Mouse (Mus musculus): ENCODE data around the gene Gpr84. TPM values are rescaled to one million over a fixed set of nuclear protein-coding genes. Genes with fewer than 3 reads are reported as not detected.

The Gpr84 gene
- polyA plus RNA-seq, 1 experiment from 2014 or later, result 0.20 TPM

- under 1% methylated on average over 38 of the region's 38 CpGs for WGBS
- H3K4me3 ChIP-seq (replicated peaks), result peak within 1 kb of the TSS; percentile 84
- peaks cover 14% of the 10 kb centered on the region for H3K4me1 ChIP-seq (replicated peaks)
- H3K9me3 ChIP-seq, result no peaks in the 10 kb centered on the region
- H3K36me3 ChIP-seq, result no peaks in the 10 kb centered on the region
- peak within 1 kb of the TSS; percentile 44; the same call in 1 of the 2 replicates for H3K27ac ChIP-seq
- H3K4me2 ChIP-seq (replicated peaks), result peak within 1 kb of the TSS; percentile 66
- H3K27me3 ChIP-seq (replicated peaks), result no peaks in the 10 kb centered on the region
- ATAC-seq, result peak; percentile 100
- H3K9ac ChIP-seq, result peak within 1 kb of the TSS; percentile 91
Measured at GRCm38 (mm10) chr15:103272419-103273279, 37.8 kb downstream of the Gpr84 start, which contains the start of gene Copz1. Gene Copz1 (plus strand): TSS chr15:103272714.

DNA sequence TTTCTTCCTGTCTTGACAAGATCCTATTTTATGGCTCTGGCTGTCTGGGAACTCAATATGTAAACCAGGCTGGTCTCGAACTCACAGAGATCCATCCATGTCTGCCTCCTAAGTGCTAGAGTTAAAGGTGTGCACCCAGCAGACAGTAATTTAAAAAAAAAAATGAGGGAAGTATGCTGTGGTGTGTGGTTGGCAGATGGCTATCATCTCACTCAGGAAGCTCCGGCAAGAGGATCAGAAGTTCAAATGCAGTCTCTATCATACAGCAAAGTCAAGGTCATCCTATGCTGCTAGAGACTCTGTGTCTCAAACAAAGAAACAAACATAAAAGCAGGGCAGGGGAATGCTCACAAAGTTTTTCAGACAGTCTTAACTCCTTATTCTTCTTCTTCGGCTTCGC is 41.5 kb downstream of the Gpr84 start:
- Histone ChIP-seq H3K27me3 (replicated peaks) (no peaks in the 10 kb centered on the region), H3K4me2 (replicated peaks) (no peak overlapping the region), H3K4me1 (replicated peaks) (peaks cover 2% of the 10 kb centered on the region; the same call in 1 of the 2 replicates), H3K27ac (no peak overlapping the region), H3K36me3 (no peaks in the 10 kb centered on the region), H3K9ac (no peak overlapping the region), H3K9me3 (no peaks in the 10 kb centered on the region), H3K4me3 (replicated peaks) (no peak overlapping the region)
- 74% methylated on average over 4 of the region's 4 CpGs for WGBS
- ATAC-seq, result no peak

- Histone ChIP-seq H3K4me1 (replicated peaks) (no peaks in the 10 kb centered on the region), H3K36me3 (no peaks in the 10 kb centered on the region), H3K27me3 (replicated peaks) (no peaks in the 10 kb centered on the region), H3K4me2 (replicated peaks) (no peak overlapping the region), H3K4me3 (replicated peaks) (no peak overlapping the region), H3K9ac (no peak overlapping the region), H3K27ac (no peak overlapping the region), H3K9me3 (no peaks in the 10 kb centered on the region)
- WGBS, result 85% methylated on average over 2 of the region's 2 CpGs
- no peak for ATAC-seq
Measured at GRCm38 (mm10) chr15:103264794-103265193, 45.6 kb downstream of the Gpr84 start.

GRCm38 (mm10) chr15:103259989-103260388 is 50.4 kb downstream of the Gpr84 start:
- WGBS, result 61% methylated on average over 1 of the region's 1 CpGs
- Histone ChIP-seq H3K27me3 (replicated peaks) (no peaks in the 10 kb centered on the region), H3K4me3 (replicated peaks) (no peak overlapping the region), H3K9ac (no peak overlapping the region), H3K27ac (no peak overlapping the region), H3K36me3 (no peaks in the 10 kb centered on the region), H3K4me1 (replicated peaks) (peaks cover 14% of the 10 kb centered on the region), H3K9me3 (no peaks in the 10 kb centered on the region), H3K4me2 (replicated peaks) (no peak overlapping the region)
- no peak for ATAC-seq

GRCm38 (mm10) chr15:103259162-103259561 is 51.2 kb downstream of the Gpr84 start:
- Histone ChIP-seq H3K9ac (no peak overlapping the region), H3K4me2 (replicated peaks) (no peak overlapping the region), H3K27ac (no peak overlapping the region), H3K4me3 (replicated peaks) (no peak overlapping the region), H3K9me3 (no peaks in the 10 kb centered on the region), H3K36me3 (no peaks in the 10 kb centered on the region), H3K27me3 (replicated peaks) (no peaks in the 10 kb centered on the region), H3K4me1 (replicated peaks) (peaks cover 19% of the 10 kb centered on the region)
- 85% methylated on average over 5 of the region's 5 CpGs for WGBS
- ATAC-seq, result no peak

MicroRNA genes within 50 kb of the gene (microRNA counts, 519-probe panel; counts per million panel counts)
- 3,123 counts per million, percentile 79 among the panel's probes with 10 or more counts for microRNA mmu-miR-148b

Other genes with a start within 250 kb of the Gpr84 start
- gene Smug1, start 143.5 kb downstream of the Gpr84 start, polyA plus RNA-seq (2015; fragmentation: Nextera tagmentation; extraction: Ambion mirVana), result 17.8 and 18.2 TPM in 2 replicates
- 86.7 and 98.0 TPM in 2 replicates for gene Cbx5, start 70.8 kb downstream of the Gpr84 start, polyA plus RNA-seq (2015; fragmentation: Nextera tagmentation; extraction: Ambion mirVana)
- gene Hnrnpa1, start 70.2 kb downstream of the Gpr84 start, polyA plus RNA-seq (2015; fragmentation: Nextera tagmentation; extraction: Ambion mirVana), result 652 and 741 TPM in 2 replicates
- 3.5 and 4.9 TPM in 2 replicates for gene Nfe2, start 52.2 kb downstream of the Gpr84 start, polyA plus RNA-seq (2015; fragmentation: Nextera tagmentation; extraction: Ambion mirVana)
- 259 and 262 TPM in 2 replicates for gene Copz1, start 37.9 kb downstream of the Gpr84 start, polyA plus RNA-seq (2015; fragmentation: Nextera tagmentation; extraction: Ambion mirVana)
- 5.6 TPM in 2 replicates for gene Zfp385a, start 29.5 kb upstream of the Gpr84 start, polyA plus RNA-seq (2015; fragmentation: Nextera tagmentation; extraction: Ambion mirVana)
- gene Itga5, start 56.2 kb upstream of the Gpr84 start, polyA plus RNA-seq (2015; fragmentation: Nextera tagmentation; extraction: Ambion mirVana), result 44.8 and 45.5 TPM in 2 replicates
- not detected in 2 replicates for gene Gtsf1, start 119.9 kb upstream of the Gpr84 start, polyA plus RNA-seq (2015; fragmentation: Nextera tagmentation; extraction: Ambion mirVana)
- gene Gtsf2, start 137.9 kb upstream of the Gpr84 start, polyA plus RNA-seq (2015; fragmentation: Nextera tagmentation; extraction: Ambion mirVana), result not detected in 2 replicates
- 3.2 and 3.3 TPM in 2 replicates for gene Nckap1l, start 143.2 kb upstream of the Gpr84 start, polyA plus RNA-seq (2015; fragmentation: Nextera tagmentation; extraction: Ambion mirVana)
- gene Pde1b, start 192.4 kb upstream of the Gpr84 start, polyA plus RNA-seq (2015; fragmentation: Nextera tagmentation; extraction: Ambion mirVana), result 5.1 and 6.3 TPM in 2 replicates
- 9.8 and 10.3 TPM in 2 replicates for gene Ppp1r1a, start 227.4 kb upstream of the Gpr84 start, polyA plus RNA-seq (2015; fragmentation: Nextera tagmentation; extraction: Ambion mirVana)